Mouse (Mus musculus): ENCODE results near the gene 5730522E02Rik.

Gene 5730522E02Rik

GRCm38 (mm10) chr11:26004018-26004417 lies 206.5 kb downstream of the 5730522E02Rik start:
- no peak for DNase-seq (ENCODE audit: low read depth, low spot score)

- DNase-seq (ENCODE audit: low read depth, low spot score) = no peak
These were observed 210.8 kb downstream of the 5730522E02Rik start for GRCm38 (mm10) chr11:25999738-26000137.

- DNase-seq (ENCODE audit: low read depth, low spot score) = no peak
These were observed 213.1 kb downstream of the 5730522E02Rik start for GRCm38 (mm10) chr11:25997469-25997868.

GRCm38 (mm10) chr11:25994128-25994527 lies 216.4 kb downstream of the 5730522E02Rik start:
- no peak for DNase-seq (ENCODE audit: low read depth, low spot score)

- DNase-seq (ENCODE audit: low read depth, low spot score) = no peak
These were observed 218.3 kb downstream of the 5730522E02Rik start for GRCm38 (mm10) chr11:25992216-25992615.

- no peak for DNase-seq (ENCODE audit: low read depth, low spot score)
These were observed 231.8 kb downstream of the 5730522E02Rik start for GRCm38 (mm10) chr11:25978736-25979276.

GRCm38 (mm10) chr11:25941504-25941903 lies 269.1 kb downstream of the 5730522E02Rik start:
- no peak for DNase-seq (ENCODE audit: low read depth, low spot score)

- no peak for DNase-seq (ENCODE audit: low read depth, low spot score)
These were observed 269.8 kb downstream of the 5730522E02Rik start for GRCm38 (mm10) chr11:25940716-25941294.

GRCm38 (mm10) chr11:25926267-25926666 lies 284.3 kb downstream of the 5730522E02Rik start:
- no peak for DNase-seq (ENCODE audit: low read depth, low spot score)

- DNase-seq (ENCODE audit: low read depth, low spot score) = no peak
These were observed 308.2 kb downstream of the 5730522E02Rik start for GRCm38 (mm10) chr11:25902321-25902720.

- peak; percentile 2 for DNase-seq (ENCODE audit: low read depth, low spot score)
These were observed 308.9 kb downstream of the 5730522E02Rik start for GRCm38 (mm10) chr11:25901666-25902065.

GRCm38 (mm10) chr11:25893906-25894305 lies 316.7 kb downstream of the 5730522E02Rik start:
- DNase-seq (ENCODE audit: low read depth, low spot score) = no peak

- DNase-seq (ENCODE audit: low read depth, low spot score) = no peak
These were observed 337.6 kb downstream of the 5730522E02Rik start for GRCm38 (mm10) chr11:25872983-25873382.

- DNase-seq (ENCODE audit: low read depth, low spot score) = no peak
These were observed 338.2 kb downstream of the 5730522E02Rik start for GRCm38 (mm10) chr11:25872317-25872716.

- no peak for DNase-seq (ENCODE audit: low read depth, low spot score)
These were observed 344.3 kb downstream of the 5730522E02Rik start for GRCm38 (mm10) chr11:25866292-25866691.

- DNase-seq (ENCODE audit: low read depth, low spot score) = no peak
These were observed 347.9 kb downstream of the 5730522E02Rik start for GRCm38 (mm10) chr11:25862686-25863085.

- no peak for DNase-seq (ENCODE audit: low read depth, low spot score)
These were observed 353.7 kb downstream of the 5730522E02Rik start for GRCm38 (mm10) chr11:25856629-25857568.

GRCm38 (mm10) chr11:25855794-25856193 lies 354.8 kb downstream of the 5730522E02Rik start:
- no peak for DNase-seq (ENCODE audit: low read depth, low spot score)

- no peak for DNase-seq (ENCODE audit: low read depth, low spot score)
These were observed 356.3 kb downstream of the 5730522E02Rik start for GRCm38 (mm10) chr11:25854216-25854615.

- no peak for DNase-seq (ENCODE audit: low read depth, low spot score)
These were observed 357.5 kb downstream of the 5730522E02Rik start for GRCm38 (mm10) chr11:25853032-25853431.

GRCm38 (mm10) chr11:25848824-25849644 lies 361.5 kb downstream of the 5730522E02Rik start:
- DNase-seq (ENCODE audit: low read depth, low spot score) = no peak

GRCm38 (mm10) chr11:25838451-25838850 lies 372.1 kb downstream of the 5730522E02Rik start:
- no peak for DNase-seq (ENCODE audit: low read depth, low spot score)
